Mouse (Mus musculus) limb, embryonic 15.5 days (tissue): ENCODE measurements around the gene Gm28710. TPM values are rescaled to one million over a fixed set of nuclear protein-coding genes. Genes with fewer than 3 reads are reported as not detected.

ENCODE experiments used
- polyA plus RNA-seq: library from polyadenylated mRNA; unstranded; fragments of >200 nt; fragmentation: Nextera tagmentation; extraction: Ambion mirVana; gene quantifications from 2 replicates; pipeline ENCODE4 v1.2.1, GENCODE M21; 2015

The Gm28710 gene
- polyA plus RNA-seq, 1 experiment from 2014 or later, result not detected

Other genes starting within 250 kb of the Gm28710 start
- 3.5 and 4.5 TPM in 2 replicates for gene Hgf, start 238.3 kb upstream of the Gm28710 start, polyA plus RNA-seq